Mouse (Mus musculus) neural tube, embryonic 11.5 days (tissue): Measurements from ENCODE around the gene Grm7. TPM values are rescaled to one million over a fixed set of nuclear protein-coding genes. Genes with fewer than 3 reads are reported as not detected.

Experiments
- ATAC-seq: fragments of 200-750 bp; cut with Nextera tagmentation; 2 replicates; pipeline ENCODE4 v1.8.0; 2017; ENCODE audit warnings: moderate number of reproducible peaks, mild to moderate bottlenecking, moderate TSS enrichment, moderate library complexity; ENCODE audit not compliant: insufficient read depth, low FRiP score, low TSS enrichment
- DNase-seq: peaks from one replicate; pipeline ENCODE4 v3.0.0-alpha.2; 2015; ENCODE audit warnings: low spot score
- H3K27ac ChIP-seq: fragments of 300-500 bp; sonication (generic); 2 replicates; pipeline ENCODE4 v1.5.1; 2014; ENCODE audit warnings: low read depth, mild to moderate bottlenecking, low read length
- H3K27me3 ChIP-seq: fragments of 300-500 bp; sonication (generic); 2 replicates; pipeline ENCODE4 v1.6.1; 2014; ENCODE audit warnings: mild to moderate bottlenecking, low read length, mixed read lengths; ENCODE audit not compliant: control insufficient read depth, insufficient read depth
- H3K36me3 ChIP-seq: fragments of 300-500 bp; sonication (generic); 2 replicates; pipeline ENCODE4 v1.6.1; 2014; ENCODE audit warnings: mild to moderate bottlenecking, low read length, moderate library complexity, mixed read lengths; ENCODE audit not compliant: control insufficient read depth, insufficient read depth
- H3K4me1 ChIP-seq: fragments of 300-500 bp; sonication (generic); 2 replicates; pipeline ENCODE4 v1.6.1; 2014; ENCODE audit warnings: low read length, mixed read lengths; ENCODE audit not compliant: control insufficient read depth, insufficient read depth
- H3K4me2 ChIP-seq: fragments of 300-500 bp; sonication (generic); 2 replicates; pipeline ENCODE4 v1.6.1; 2014; ENCODE audit warnings: low read depth, mild to moderate bottlenecking, moderate library complexity
- H3K4me3 ChIP-seq: fragments of 300-500 bp; sonication (generic); 2 replicates; pipeline ENCODE4 v1.5.1; 2014; ENCODE audit warnings: low read depth, low read length
- H3K9ac ChIP-seq: fragments of 300-500 bp; sonication (generic); 2 replicates; pipeline ENCODE4 v1.6.1; 2014; ENCODE audit warnings: mild to moderate bottlenecking, low read length
- H3K9me3 ChIP-seq: fragments of 300-500 bp; sonication (generic); 2 replicates; pipeline ENCODE4 v1.6.1; 2016; ENCODE audit warnings: low read length; ENCODE audit not compliant: control insufficient read depth
- WGBS: fragments of 180-500 bp; shearing (Covaris S2); extraction: QIAGEN DNeasy Blood & Tissue Kit; methylation state at CpG from one replicate; pipeline ENCODE4 v1.1.7; 2014; 5-methylcytosine and 5-hydroxymethylcytosine counted together
- polyA plus RNA-seq: library from polyadenylated mRNA; unstranded; fragments of >200 nt; fragmentation: Nextera tagmentation; extraction: Ambion mirVana; gene quantifications from 2 replicates; pipeline ENCODE4 v1.2.1, GENCODE M21; 2014

Grm7 gene
- polyA plus RNA-seq, 1 experiment from 2014 or later, result 0.89 TPM

GRCm38 (mm10) chr6:111587572-111587971 is 942.2 kb downstream of the Grm7 start:
- WGBS, result 90% methylated on average over 3 of the region's 3 CpGs
- Histone ChIP-seq H3K4me2 (no peak overlapping the region), H3K9me3 (no peaks in the 10 kb centered on the region), H3K4me3 (no peak overlapping the region), H3K27me3 (no peaks in the 10 kb centered on the region), H3K4me1 (no peaks in the 10 kb centered on the region), H3K36me3 (no peaks in the 10 kb centered on the region), H3K9ac (no peak overlapping the region), H3K27ac (no peak overlapping the region)
- ATAC-seq (no peak), DNase-seq (no peak)

DNA sequence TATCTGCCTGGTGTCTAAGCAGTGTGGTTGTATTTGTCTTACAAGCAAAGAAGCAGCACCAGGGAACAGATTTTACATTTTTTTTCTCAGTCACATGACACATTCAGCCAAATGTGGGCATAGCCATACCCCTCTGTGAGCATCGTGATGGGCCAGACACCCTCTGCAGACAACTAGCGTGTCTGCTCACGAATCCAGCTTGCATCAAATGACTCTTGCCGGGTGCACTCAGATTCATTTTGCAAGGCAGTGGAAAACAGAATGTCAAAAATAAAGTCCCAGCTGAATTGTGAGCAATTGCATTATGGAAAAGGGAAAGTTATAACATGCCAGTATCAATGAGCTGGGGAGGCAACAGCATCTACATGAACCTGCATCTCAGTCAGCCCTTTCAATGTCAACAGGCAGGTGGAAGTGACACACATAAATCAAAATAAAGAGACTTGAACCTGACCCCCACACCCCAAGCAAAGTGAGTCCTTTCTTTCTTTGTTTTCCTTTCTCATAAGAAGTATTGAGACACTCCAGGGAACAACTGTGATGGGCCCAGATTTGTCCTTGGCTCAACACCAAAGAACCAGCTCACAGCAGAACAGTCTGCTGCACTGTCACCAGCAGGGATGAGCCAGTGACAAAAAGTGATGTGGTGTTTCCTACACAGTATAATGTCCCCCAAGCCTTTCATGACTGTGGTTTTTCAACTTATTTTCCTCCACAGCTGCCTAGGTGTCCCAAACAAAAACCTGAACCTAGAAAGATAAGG is 956.7 kb downstream of the Grm7 start:
- Histone ChIP-seq H3K27me3 (no peaks in the 10 kb centered on the region), H3K36me3 (no peaks in the 10 kb centered on the region), H3K9ac (no peak overlapping the region), H3K9me3 (no peaks in the 10 kb centered on the region), H3K4me2 (no peak overlapping the region), H3K27ac (no peak overlapping the region), H3K4me1 (no peaks in the 10 kb centered on the region), H3K4me3 (no peak overlapping the region)
- DNase-seq (no peak), ATAC-seq (no peak)
- 90% methylated on average over 4 of the region's 4 CpGs for WGBS

DNA sequence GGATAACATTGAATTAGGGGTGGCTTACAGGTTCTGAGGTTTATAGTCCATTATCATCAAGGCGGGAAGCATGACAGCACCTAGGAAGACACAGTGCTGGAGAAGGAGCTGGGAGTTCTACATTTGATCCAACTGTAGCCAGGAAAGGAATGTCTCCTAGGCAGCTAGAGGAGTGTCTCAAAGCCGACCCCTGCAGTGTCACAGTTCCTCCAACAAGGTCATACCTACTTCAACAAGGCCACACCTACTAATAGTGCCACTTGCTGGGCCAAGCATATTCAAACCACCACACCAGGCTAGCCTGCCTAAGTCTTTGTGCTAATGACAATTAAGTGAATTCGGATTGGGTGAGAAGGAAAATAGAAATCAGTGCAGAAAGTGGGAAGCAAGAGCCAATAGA is 965.0 kb downstream of the Grm7 start:
- Histone ChIP-seq H3K36me3 (no peaks in the 10 kb centered on the region), H3K27ac (no peak overlapping the region), H3K9ac (no peak overlapping the region), H3K4me3 (no peak overlapping the region), H3K27me3 (no peaks in the 10 kb centered on the region), H3K4me2 (no peak overlapping the region), H3K9me3 (no peaks in the 10 kb centered on the region), H3K4me1 (no peaks in the 10 kb centered on the region)
- no peak for DNase-seq
- no peak for ATAC-seq
- 83% methylated on average over 3 of the region's 3 CpGs for WGBS

- Histone ChIP-seq H3K27ac (no peak overlapping the region), H3K36me3 (no peaks in the 10 kb centered on the region), H3K4me1 (no peaks in the 10 kb centered on the region), H3K4me3 (no peak overlapping the region), H3K9ac (no peak overlapping the region), H3K9me3 (no peaks in the 10 kb centered on the region), H3K27me3 (no peaks in the 10 kb centered on the region), H3K4me2 (no peak overlapping the region)
- ATAC-seq, result no peak
- no peak for DNase-seq
Observed at GRCm38 (mm10) chr6:111613834-111614233, 968.5 kb downstream of the Grm7 start.
